Mouse (Mus musculus): ENCODE data around the gene Dusp6. TPM values are rescaled to one million over a fixed set of nuclear protein-coding genes. Genes with fewer than 3 reads are reported as not detected.

The Dusp6 gene
- polyA plus RNA-seq, 1 experiment: 5.1 TPM

DNA sequence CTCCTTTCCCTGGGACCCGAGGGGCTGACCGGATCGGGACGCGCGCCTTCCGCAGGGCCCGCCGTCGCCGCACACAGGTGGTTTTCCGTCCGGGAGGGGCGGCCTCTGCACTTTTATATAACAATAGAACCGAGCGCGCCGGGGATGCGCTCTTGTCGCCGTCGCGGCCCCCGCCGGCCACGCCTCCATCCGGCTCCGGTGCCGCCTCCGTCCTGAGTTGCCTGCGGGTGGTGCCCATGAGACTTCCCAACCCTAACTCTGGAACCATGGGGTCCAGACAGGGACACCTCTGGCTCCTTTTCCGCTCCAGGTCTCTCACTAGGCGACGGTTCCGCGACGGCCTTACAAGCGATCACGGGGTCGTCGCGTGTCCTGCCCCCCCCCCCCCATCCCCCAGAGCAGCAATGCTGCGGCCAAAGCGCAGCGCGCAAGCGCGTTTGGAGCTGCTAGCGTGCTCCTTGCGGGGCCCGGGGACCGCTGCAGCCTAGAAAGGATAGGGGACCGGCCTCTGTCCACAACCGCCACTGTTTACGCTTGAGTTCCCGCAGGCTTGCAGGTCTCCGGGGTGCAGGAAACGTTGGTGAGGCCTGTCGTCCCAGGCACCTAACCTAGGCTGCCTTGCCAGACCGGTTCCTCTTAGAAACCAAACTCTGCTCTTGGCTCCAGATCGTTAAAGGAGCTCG lies 1.3 kb upstream of the Dusp6 start:
- Histone ChIP-seq H3K27me3 (ENCODE audit: control insufficient read depth, insufficient read depth, low read length) (no peaks in the 10 kb centered on the region), H3K36me3 (ENCODE audit: control insufficient read depth, insufficient read depth, low read length) (no peaks in the 10 kb centered on the region), H3K4me3 (ENCODE audit: control insufficient read depth, low read depth, low read length) (peak overlapping the region; percentile 77), H3K4me1 (ENCODE audit: control insufficient read depth, insufficient read depth, low read length) (peaks cover 6% of the 10 kb centered on the region), H3K27ac (ENCODE audit: control insufficient read depth, insufficient read depth, low read depth, low read length) (peak overlapping the region; percentile 91)
- TF ChIP-seq POLR2A (IDR thresholded peaks at IDR 0.05; ENCODE audit: control insufficient read depth, low read depth, low read length) (peak; percentile 46; the same call in 1 of the 2 replicates), CTCF (IDR thresholded peaks at IDR 0.05; ENCODE audit: control insufficient read depth, insufficient read depth, insufficient replicate concordance, low read depth, low read length) (no peak)

DNA sequence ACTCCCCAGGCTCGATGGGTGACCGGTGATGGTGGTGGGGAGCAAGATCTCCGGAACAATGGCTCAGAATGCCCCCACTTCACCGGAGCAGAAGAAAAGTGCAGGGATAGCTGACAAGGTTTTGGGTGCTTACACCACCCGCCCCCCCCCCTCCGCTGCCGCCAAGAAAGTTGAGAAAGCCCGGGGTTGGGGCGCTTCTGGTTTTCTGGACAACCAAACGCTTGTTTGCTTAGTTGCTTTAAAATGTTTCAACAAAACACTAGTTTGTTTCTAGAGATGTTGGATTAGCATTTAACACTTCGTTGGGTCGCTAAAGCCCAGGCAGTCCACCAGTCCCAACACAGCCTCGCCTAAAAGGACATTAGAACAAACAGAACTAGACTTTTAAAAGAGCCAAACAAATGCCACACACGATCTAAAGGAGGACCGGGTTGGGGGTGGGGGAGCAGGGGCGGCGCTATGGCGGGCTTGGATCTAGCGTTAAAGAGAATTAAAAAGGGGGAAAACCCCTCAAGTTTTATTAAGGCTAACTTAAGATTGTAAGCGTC lies 638 bp upstream of the Dusp6 start:
- peak overlapping the region; percentile 91 for H3K27ac ChIP-seq (ENCODE audit: control insufficient read depth, insufficient read depth, low read depth, low read length)
- peaks cover 6% of the 10 kb centered on the region for H3K4me1 ChIP-seq (ENCODE audit: control insufficient read depth, insufficient read depth, low read length)
- H3K27me3 ChIP-seq (ENCODE audit: control insufficient read depth, insufficient read depth, low read length): no peaks in the 10 kb centered on the region
- H3K36me3 ChIP-seq (ENCODE audit: control insufficient read depth, insufficient read depth, low read length): no peaks in the 10 kb centered on the region
- peak overlapping the region; percentile 77 for H3K4me3 ChIP-seq (ENCODE audit: control insufficient read depth, low read depth, low read length)
- TF ChIP-seq POLR2A (IDR thresholded peaks at IDR 0.05; ENCODE audit: control insufficient read depth, low read depth, low read length): no peak
- TF ChIP-seq CTCF (IDR thresholded peaks at IDR 0.05; ENCODE audit: control insufficient read depth, insufficient read depth, insufficient replicate concordance, low read depth, low read length): no peak

DNA sequence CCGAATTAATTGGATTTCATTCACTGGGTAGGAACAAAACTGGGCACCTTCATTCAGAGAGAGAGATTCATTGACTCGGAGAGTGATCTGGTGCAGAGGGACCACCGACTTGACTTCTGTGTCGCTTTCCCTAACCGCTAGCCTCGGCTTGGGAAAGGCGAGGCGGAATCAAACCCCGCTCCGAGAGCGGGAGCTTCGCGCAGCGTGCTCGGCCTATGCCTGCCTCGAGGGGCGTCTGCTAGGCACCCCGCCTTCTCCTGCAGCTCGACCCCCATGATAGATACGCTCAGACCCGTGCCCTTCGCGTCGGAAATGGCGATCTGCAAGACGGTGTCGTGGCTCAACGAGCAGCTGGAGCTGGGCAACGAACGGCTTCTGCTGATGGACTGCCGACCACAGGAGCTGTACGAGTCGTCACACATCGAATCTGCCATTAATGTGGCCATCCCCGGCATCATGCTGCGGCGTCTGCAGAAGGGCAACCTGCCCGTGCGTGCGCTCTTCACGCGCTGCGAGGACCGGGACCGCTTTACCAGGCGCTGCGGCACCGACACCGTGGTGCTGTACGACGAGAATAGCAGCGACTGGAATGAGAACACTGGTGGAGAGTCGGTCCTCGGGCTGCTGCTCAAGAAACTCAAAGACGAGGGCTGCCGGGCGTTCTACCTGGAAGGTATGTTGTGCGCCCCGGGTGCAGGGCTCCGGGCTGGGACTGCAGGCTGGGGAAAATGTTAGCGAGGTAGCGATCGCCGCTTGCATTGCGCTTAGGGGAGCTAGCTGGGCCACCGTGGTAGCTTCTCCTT lies 589 bp downstream of the Dusp6 start:
- Histone ChIP-seq H3K27me3 (ENCODE audit: control insufficient read depth, insufficient read depth, low read length) (no peaks in the 10 kb centered on the region), H3K27ac (ENCODE audit: control insufficient read depth, insufficient read depth, low read depth, low read length) (peak overlapping the region; percentile 69), H3K4me3 (ENCODE audit: control insufficient read depth, low read depth, low read length) (peak overlapping the region; percentile 88), H3K36me3 (ENCODE audit: control insufficient read depth, insufficient read depth, low read length) (no peaks in the 10 kb centered on the region), H3K4me1 (ENCODE audit: control insufficient read depth, insufficient read depth, low read length) (peaks cover 11% of the 10 kb centered on the region)
- no peak for TF ChIP-seq POLR2A (IDR thresholded peaks at IDR 0.05; ENCODE audit: control insufficient read depth, low read depth, low read length)
- no peak for TF ChIP-seq CTCF (IDR thresholded peaks at IDR 0.05; ENCODE audit: control insufficient read depth, insufficient read depth, insufficient replicate concordance, low read depth, low read length)

DNA sequence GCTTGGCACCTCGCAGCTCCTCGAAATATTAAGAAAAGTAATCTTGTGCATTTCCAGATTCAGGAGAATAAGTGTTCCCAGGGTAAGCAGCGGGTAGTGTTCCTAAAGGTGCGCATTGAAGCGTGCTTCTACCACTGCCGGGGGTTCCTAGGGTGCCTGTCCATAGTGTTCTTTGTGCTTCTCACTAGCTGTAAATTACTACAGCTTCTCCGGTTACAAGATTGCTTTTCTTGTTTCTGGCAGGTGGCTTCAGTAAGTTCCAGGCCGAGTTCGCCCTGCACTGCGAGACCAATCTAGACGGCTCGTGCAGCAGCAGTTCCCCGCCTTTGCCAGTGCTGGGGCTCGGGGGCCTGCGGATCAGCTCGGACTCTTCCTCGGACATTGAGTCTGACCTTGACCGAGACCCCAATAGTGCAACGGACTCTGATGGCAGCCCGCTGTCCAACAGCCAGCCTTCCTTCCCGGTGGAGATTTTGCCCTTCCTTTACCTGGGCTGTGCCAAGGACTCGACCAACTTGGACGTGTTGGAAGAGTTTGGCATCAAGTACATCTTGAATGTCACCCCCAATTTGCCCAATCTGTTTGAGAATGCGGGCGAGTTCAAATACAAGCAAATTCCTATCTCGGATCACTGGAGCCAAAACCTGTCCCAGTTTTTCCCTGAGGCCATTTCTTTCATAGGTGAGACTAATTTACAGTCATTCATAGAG lies 1.4 kb downstream of the Dusp6 start:
- peak overlapping the region; percentile 69 for H3K27ac ChIP-seq (ENCODE audit: control insufficient read depth, insufficient read depth, low read depth, low read length)
- peak overlapping the region; percentile 88 for H3K4me3 ChIP-seq (ENCODE audit: control insufficient read depth, low read depth, low read length)
- H3K36me3 ChIP-seq (ENCODE audit: control insufficient read depth, insufficient read depth, low read length): no peaks in the 10 kb centered on the region
- H3K27me3 ChIP-seq (ENCODE audit: control insufficient read depth, insufficient read depth, low read length): no peaks in the 10 kb centered on the region
- TF ChIP-seq CTCF (IDR thresholded peaks at IDR 0.05; ENCODE audit: control insufficient read depth, insufficient read depth, insufficient replicate concordance, low read depth, low read length) (no peak), POLR2A (IDR thresholded peaks at IDR 0.05; ENCODE audit: control insufficient read depth, low read depth, low read length) (no peak)
- H3K4me1 ChIP-seq (ENCODE audit: control insufficient read depth, insufficient read depth, low read length): peaks cover 18% of the 10 kb centered on the region

DNA sequence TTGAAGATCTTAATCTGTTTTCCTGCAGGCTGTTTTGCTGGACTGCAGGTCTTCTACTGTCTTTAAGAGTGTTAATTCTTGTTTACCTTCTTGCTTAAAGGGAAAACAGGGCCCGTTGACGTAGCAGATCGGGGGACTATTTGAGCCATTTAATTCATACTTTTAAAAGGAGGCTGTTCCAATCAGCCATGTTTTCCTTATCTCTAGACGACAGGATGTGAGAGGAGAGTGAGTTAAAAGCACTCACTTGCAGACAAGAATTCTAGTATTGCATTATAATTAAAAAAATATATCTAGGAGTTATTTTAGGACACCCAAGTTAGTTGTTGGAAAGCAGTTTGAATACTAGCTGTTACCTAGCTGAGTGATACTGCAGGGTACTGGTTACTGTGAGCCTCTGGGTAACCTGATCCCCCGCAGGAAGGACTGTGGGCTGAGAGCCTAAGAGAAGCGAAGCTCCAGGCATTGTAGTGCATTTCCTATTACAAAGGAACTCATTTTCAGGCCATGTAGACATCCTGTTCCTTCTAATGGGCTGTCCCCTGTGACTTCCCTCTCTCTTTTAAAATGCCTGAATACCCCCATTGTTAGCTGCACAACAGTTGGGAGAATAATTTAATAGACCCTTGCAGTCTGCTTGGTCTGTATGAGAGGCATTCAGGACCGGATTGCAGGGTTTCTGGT lies 2.1 kb downstream of the Dusp6 start:
- no peak for TF ChIP-seq POLR2A (IDR thresholded peaks at IDR 0.05; ENCODE audit: control insufficient read depth, low read depth, low read length)
- TF ChIP-seq CTCF (IDR thresholded peaks at IDR 0.05; ENCODE audit: control insufficient read depth, insufficient read depth, insufficient replicate concordance, low read depth, low read length): no peak

DNA sequence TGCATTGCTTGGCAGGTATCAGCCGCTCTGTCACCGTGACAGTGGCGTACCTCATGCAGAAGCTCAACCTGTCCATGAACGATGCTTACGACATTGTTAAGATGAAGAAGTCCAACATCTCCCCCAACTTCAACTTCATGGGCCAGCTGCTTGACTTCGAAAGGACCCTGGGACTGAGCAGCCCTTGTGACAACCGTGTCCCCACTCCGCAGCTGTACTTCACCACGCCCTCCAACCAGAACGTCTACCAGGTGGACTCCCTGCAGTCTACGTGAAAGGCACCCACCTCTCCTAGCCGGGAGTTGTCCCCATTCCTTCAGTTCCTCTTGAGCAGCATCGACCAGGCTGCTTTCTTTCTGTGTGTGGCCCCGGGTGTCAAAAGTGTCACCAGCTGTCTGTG lies 3.0 kb downstream of the Dusp6 start:
- Histone ChIP-seq H3K27me3 (ENCODE audit: control insufficient read depth, insufficient read depth, low read length) (no peaks in the 10 kb centered on the region), H3K36me3 (ENCODE audit: control insufficient read depth, insufficient read depth, low read length) (no peaks in the 10 kb centered on the region), H3K4me3 (ENCODE audit: control insufficient read depth, low read depth, low read length) (peak overlapping the region; percentile 36; the same call in 1 of the 2 replicates), H3K27ac (ENCODE audit: control insufficient read depth, insufficient read depth, low read depth, low read length) (peak overlapping the region; percentile 5; the same call in 1 of the 2 replicates), H3K4me1 (ENCODE audit: control insufficient read depth, insufficient read depth, low read length) (peaks cover 27% of the 10 kb centered on the region)
- TF ChIP-seq POLR2A (IDR thresholded peaks at IDR 0.05; ENCODE audit: control insufficient read depth, low read depth, low read length) (no peak), CTCF (IDR thresholded peaks at IDR 0.05; ENCODE audit: control insufficient read depth, insufficient read depth, insufficient replicate concordance, low read depth, low read length) (no peak)

More for the DNA sequence above, 2.1 kb downstream of the Dusp6 start:
- H3K27ac ChIP-seq (ENCODE audit: control insufficient read depth, insufficient read depth, low read depth, low read length): no peak overlapping the region
- no peaks in the 10 kb centered on the region for H3K36me3 ChIP-seq (ENCODE audit: control insufficient read depth, insufficient read depth, low read length)
- peaks cover 21% of the 10 kb centered on the region for H3K4me1 ChIP-seq (ENCODE audit: control insufficient read depth, insufficient read depth, low read length)
- H3K27me3 ChIP-seq (ENCODE audit: control insufficient read depth, insufficient read depth, low read length): no peaks in the 10 kb centered on the region
- no peak overlapping the region; the same call in 1 of the 2 replicates for H3K4me3 ChIP-seq (ENCODE audit: control insufficient read depth, low read depth, low read length)
